Mouse (Mus musculus) urinary bladder, postnatal 36 days (tissue): Measurements from ENCODE around the gene Mrps16.

ENCODE experiments used
- DNase-seq, 2 experiments: peaks; one replicate each; pipeline ENCODE4 v3.0.0; 2022; ENCODE audit warnings: low spot score in 2 of 2, mixed read lengths in 1 of 2

Mrps16 gene

DNA sequence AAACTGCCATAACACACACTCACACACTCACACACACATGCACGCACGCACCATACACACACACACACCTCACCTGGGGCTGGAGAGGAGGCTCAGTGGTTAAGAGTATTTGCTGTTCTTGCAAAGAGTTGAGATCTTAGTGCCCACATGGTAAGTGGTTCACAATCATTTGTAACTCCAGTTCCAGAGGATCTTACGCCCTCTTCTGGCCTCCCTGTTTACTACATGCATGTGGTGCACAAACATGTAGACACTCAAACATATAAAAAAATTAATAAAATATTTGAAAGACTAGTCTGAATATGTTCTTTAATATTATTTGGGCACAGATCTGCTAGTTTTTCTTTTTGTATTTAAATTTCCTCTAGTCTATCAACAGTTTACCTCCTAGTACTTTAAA is 25.2 kb downstream of the Mrps16 start:
- DNase-seq: no peak

GRCm38 (mm10) chr14:20363230-20363629 is 30.2 kb downstream of the Mrps16 start:
- no peak for DNase-seq

DNA sequence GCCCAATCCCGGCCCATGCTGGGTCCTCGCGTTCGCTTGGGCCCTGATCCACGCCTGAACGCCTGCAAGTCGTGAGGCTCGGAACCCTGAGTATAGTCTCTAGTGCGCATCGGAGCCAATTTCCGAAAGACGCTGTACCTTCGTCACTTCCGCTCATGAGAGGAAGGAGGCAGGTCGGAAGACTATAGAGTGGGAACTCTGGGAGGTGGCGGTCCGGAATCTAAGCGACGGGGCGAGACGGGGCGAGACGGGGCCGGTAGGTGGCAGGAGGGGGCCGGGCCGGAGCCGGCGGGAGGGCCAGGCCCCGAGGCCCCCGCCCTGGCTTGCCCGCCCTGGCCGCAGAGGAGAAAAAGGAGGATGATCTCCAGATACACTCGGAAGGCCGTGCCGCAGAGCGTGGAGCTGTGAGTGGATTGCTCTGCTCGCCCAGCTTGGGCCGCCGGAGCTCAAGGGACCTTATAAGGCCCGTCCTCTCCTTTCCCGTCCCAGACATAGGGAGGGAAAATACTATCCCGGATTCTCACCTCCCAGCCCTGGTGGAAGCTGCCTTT is 45.4 kb downstream of the Mrps16 start, which contains the start of the genes Ecd and Fam149b:
Ecd (minus strand) TSS at position 131 of the 551 bp plus-strand sequence.
Fam149b (plus strand) TSS at position 172 of the 551 bp plus-strand sequence.
- peak; percentile 90 to 92 for DNase-seq

DNA sequence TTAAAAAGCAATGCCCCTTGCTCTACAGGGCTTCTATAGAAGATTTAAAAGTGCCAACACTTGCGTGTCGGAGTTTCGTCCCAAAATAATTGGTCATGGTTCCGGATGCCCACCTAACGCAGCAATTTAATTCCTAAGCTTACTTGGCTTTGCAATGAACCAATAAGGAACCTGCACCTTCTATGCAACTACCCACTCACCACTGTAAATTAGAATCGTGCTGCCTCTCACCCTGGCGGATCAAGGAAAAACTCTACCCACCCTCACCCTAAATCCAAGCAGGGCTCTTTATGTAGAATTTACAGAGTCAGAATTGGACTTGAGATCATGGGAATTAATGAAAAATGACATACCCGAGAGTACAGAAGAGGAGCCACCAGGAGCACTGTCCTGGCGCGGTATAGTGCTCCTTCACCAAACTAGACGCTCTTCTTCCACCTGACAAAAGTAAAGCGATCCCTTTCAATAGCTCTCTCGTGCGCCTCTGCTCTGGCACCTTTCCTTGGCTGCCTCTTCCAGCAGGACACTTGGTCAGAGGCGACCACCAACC is 45.9 kb downstream of the Mrps16 start:
- DNase-seq: no peak

GRCm38 (mm10) chr14:20345885-20346284 is 47.5 kb downstream of the Mrps16 start:
- no peak for DNase-seq

DNA sequence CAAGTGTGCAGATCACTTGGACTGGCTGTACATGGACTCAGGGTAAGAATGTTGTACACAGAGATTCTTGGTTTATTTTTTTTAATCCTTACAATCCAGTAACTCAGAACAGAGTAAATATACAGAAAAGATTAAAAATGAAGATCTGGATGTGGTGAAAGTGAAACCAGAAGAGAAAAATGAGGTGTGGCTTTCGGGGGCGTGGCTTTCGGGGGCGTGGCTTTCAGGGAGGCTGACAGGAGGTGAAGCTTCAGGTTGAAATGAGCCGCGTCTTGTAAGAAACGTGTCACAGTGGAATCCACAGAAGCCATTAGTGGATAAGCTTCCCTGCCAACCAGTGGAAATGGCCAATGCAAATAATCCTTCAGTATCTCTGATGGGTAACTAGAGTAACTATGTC is 52.6 kb downstream of the Mrps16 start:
- DNase-seq: no peak

GRCm38 (mm10) chr14:20340149-20340548 is 53.3 kb downstream of the Mrps16 start:
- DNase-seq: no peak

DNA sequence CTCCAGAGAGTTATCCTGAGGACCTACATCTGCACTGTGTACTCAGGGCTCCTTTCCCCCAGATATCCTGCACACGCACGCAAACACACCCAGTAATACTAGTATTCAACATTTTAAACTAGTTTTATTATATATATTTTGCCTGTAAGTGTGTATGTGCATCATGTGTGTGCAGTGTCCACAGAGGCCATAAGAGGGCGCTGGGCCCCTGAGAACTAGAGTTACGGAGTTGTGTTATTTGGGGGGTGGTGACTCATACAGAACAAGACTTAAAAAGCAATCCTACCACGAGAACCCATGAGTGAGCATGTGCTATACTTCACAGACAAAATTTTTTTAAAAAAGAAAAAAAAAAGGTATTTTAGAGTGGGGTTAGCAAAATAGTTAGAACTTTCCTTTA is 54.0 kb downstream of the Mrps16 start:
- DNase-seq: no peak
